Comparison of ENCODE assay signal across 18 mouse cellular contexts in the genomic region with DNA sequence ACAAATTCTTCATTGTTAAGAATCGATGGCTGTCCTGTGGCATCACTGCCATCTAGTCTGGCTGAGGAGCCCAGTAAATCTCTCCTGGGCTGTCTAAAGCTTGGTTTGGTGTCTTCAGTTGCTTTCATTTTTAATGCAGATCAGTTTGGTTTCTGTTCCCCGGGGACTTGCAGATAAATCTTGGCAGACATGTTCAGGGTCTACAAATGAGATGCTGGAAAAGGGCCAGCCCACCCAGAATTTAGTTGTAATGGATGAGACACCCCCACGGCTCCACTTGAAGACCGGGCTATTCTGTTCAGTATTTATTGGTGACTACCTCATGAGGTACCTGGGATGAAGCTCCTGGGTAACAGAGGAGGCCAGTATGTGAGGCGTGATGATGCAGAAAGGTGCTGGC. TPM values are rescaled to one million over a fixed set of nuclear protein-coding genes. Genes with fewer than 3 reads are reported as not detected.
A peak's percentile ranks its signal among the peaks of the same experiment; 100 is the strongest.
DNase-seq lines count a peak whose midpoint lies in the region; ATAC-seq lines count a peak whose summit lies in the region.
"Had no signal": no experiment of that assay in that cellular context is flagged by ENCODE, and none has a peak within 500 bp of the region (broad histone marks: within the 10 kb centered on the region; RNA-seq: fewer than 3 reads in every experiment).

No protein-coding gene starts in this region.

- H3K4me2 ChIP-seq in forebrain, embryonic 16.5 days (ENCODE audit: low read length): peak overlapping the region; percentile 7; the same call in 1 of the 2 replicates
- no peak overlapping the region; the same call in 1 of the 2 replicates for H3K4me2 ChIP-seq in midbrain, embryonic 16.5 days (ENCODE audit: low read length)
- peak overlapping the region; percentile 10; the same call in 1 of the 2 replicates for H3K4me2 ChIP-seq in hindbrain, embryonic 13.5 days
- H3K4me2 ChIP-seq in neural tube, embryonic 13.5 days: peak overlapping the region; percentile 34
- H3K4me2 ChIP-seq: lung, embryonic 15.5 days had no signal

- DNase-seq in forebrain, embryonic 10.5 days (ENCODE audit: extremely low spot score, low spot score): no peak
- DNase-seq in midbrain, embryonic 10.5 days (ENCODE audit: low spot score): no peak
- DNase-seq in layer of hippocampus, postnatal 10 days (ENCODE audit: low spot score in 2 of 2): no peak
- no peak for DNase-seq in urinary bladder, postnatal 10 days (ENCODE audit: low spot score)
- DNase-seq: adrenal gland, adult 2 months; cerebellum, adult 8-10 months; heart, postnatal 36 days; kidney, adult 11 months; layer of hippocampus, adult 9-11 months; right cerebral cortex, postnatal 4 days; thymus, adult 2 months had no signal

- H3K4me3 ChIP-seq in forebrain, embryonic 16.5 days (replicated peaks; ENCODE audit: low read length): no peak overlapping the region
- no peak overlapping the region for H3K4me3 ChIP-seq in forebrain, embryonic 10.5 days
- no peak overlapping the region for H3K4me3 ChIP-seq in midbrain, embryonic 10.5 days
- no peak overlapping the region for H3K4me3 ChIP-seq in midbrain, embryonic 16.5 days (ENCODE audit: low read depth, low read length)
- no peak overlapping the region for H3K4me3 ChIP-seq in hindbrain, embryonic 13.5 days
- no peak overlapping the region for H3K4me3 ChIP-seq in neural tube, embryonic 13.5 days
- H3K4me3 ChIP-seq: heart, embryonic 12.5 days; lung, embryonic 15.5 days had no signal

- 38% methylated on average over 5 of the region's 5 CpGs for WGBS in forebrain, embryonic 16.5 days
- 89% methylated on average over 5 of the region's 5 CpGs for WGBS in forebrain, embryonic 10.5 days
- 71% methylated on average over 5 of the region's 5 CpGs for WGBS in midbrain, embryonic 10.5 days
- 44% methylated on average over 5 of the region's 5 CpGs for WGBS in midbrain, embryonic 16.5 days
- WGBS in hindbrain, embryonic 13.5 days: 43% methylated on average over 5 of the region's 5 CpGs
- WGBS in neural tube, embryonic 13.5 days: 23% methylated on average over 5 of the region's 5 CpGs

- no peak overlapping the region for H3K9ac ChIP-seq in forebrain, embryonic 16.5 days (replicated peaks; ENCODE audit: low read depth, low read length)
- no peak overlapping the region for H3K9ac ChIP-seq in midbrain, embryonic 16.5 days (ENCODE audit: low read depth, low read length)
- H3K9ac ChIP-seq in hindbrain, embryonic 13.5 days: no peak overlapping the region
- peak overlapping the region; percentile 47; the same call in 1 of the 2 replicates for H3K9ac ChIP-seq in neural tube, embryonic 13.5 days
- H3K9ac ChIP-seq: heart, embryonic 12.5 days; lung, embryonic 15.5 days had no signal

- H3K9me3 ChIP-seq in forebrain, embryonic 16.5 days (ENCODE audit: control insufficient read depth, low read length): no peaks in the 10 kb centered on the region
- H3K9me3 ChIP-seq in forebrain, embryonic 10.5 days: no peaks in the 10 kb centered on the region
- H3K9me3 ChIP-seq in midbrain, embryonic 10.5 days (replicated peaks): no peaks in the 10 kb centered on the region
- no peaks in the 10 kb centered on the region for H3K9me3 ChIP-seq in midbrain, embryonic 16.5 days (replicated peaks; ENCODE audit: control insufficient read depth, low read length, poor library complexity, severe bottlenecking)
- H3K9me3 ChIP-seq in hindbrain, embryonic 13.5 days: no peaks in the 10 kb centered on the region
- H3K9me3 ChIP-seq in neural tube, embryonic 13.5 days: no peaks in the 10 kb centered on the region
- H3K9me3 ChIP-seq: G1E; heart, embryonic 12.5 days; lung, embryonic 15.5 days had no signal

- H3K4me1 ChIP-seq in forebrain, embryonic 16.5 days (replicated peaks; ENCODE audit: control insufficient read depth, insufficient read depth, low read length): peaks cover 25% of the 10 kb centered on the region
- peaks cover 62% of the 10 kb centered on the region for H3K4me1 ChIP-seq in forebrain, embryonic 10.5 days
- H3K4me1 ChIP-seq in midbrain, embryonic 10.5 days: peaks cover 73% of the 10 kb centered on the region
- H3K4me1 ChIP-seq in midbrain, embryonic 16.5 days (ENCODE audit: control insufficient read depth, insufficient read depth, low read length): peaks cover 4% of the 10 kb centered on the region; the same call in 1 of the 2 replicates
- H3K4me1 ChIP-seq in hindbrain, embryonic 13.5 days (replicated peaks): peaks cover 55% of the 10 kb centered on the region
- H3K4me1 ChIP-seq in neural tube, embryonic 13.5 days (replicated peaks): peaks cover 72% of the 10 kb centered on the region
- H3K4me1 ChIP-seq: heart, embryonic 12.5 days; lung, embryonic 15.5 days had no signal

- no peaks in the 10 kb centered on the region for H3K36me3 ChIP-seq in forebrain, embryonic 16.5 days (ENCODE audit: control insufficient read depth, insufficient read depth)
- H3K36me3 ChIP-seq in forebrain, embryonic 10.5 days (replicated peaks): no peaks in the 10 kb centered on the region
- no peaks in the 10 kb centered on the region for H3K36me3 ChIP-seq in midbrain, embryonic 10.5 days
- no peaks in the 10 kb centered on the region for H3K36me3 ChIP-seq in midbrain, embryonic 16.5 days (ENCODE audit: control insufficient read depth, insufficient read depth, low read length)
- H3K36me3 ChIP-seq in hindbrain, embryonic 13.5 days: no peaks in the 10 kb centered on the region
- H3K36me3 ChIP-seq in neural tube, embryonic 13.5 days: no peaks in the 10 kb centered on the region
- H3K36me3 ChIP-seq: G1E; heart, embryonic 12.5 days; lung, embryonic 15.5 days had no signal

- no peaks in the 10 kb centered on the region; the same call in 1 of the 2 replicates for H3K27me3 ChIP-seq in forebrain, embryonic 16.5 days (replicated peaks; ENCODE audit: control insufficient read depth, insufficient read depth, low read length)
- peaks cover 41% of the 10 kb centered on the region for H3K27me3 ChIP-seq in forebrain, embryonic 10.5 days (ENCODE audit: poor library complexity, severe bottlenecking)
- H3K27me3 ChIP-seq in midbrain, embryonic 10.5 days (ENCODE audit: low read depth, poor library complexity, severe bottlenecking): peaks cover 4% of the 10 kb centered on the region; the same call in 1 of the 2 replicates
- no peaks in the 10 kb centered on the region for H3K27me3 ChIP-seq in midbrain, embryonic 16.5 days (ENCODE audit: control insufficient read depth, insufficient read depth, low read depth, low read length)
- no peaks in the 10 kb centered on the region for H3K27me3 ChIP-seq in hindbrain, embryonic 13.5 days
- no peaks in the 10 kb centered on the region for H3K27me3 ChIP-seq in neural tube, embryonic 13.5 days
- H3K27me3 ChIP-seq: heart, embryonic 12.5 days; lung, embryonic 15.5 days had no signal

- peak; percentile 18; the same call in 1 of the 2 replicates for ATAC-seq in forebrain, embryonic 16.5 days
- no peak for ATAC-seq in midbrain, embryonic 16.5 days
- ATAC-seq in hindbrain, embryonic 13.5 days (ENCODE audit: low FRiP score): no peak
- 0 out of 2 replicates have a peak, but pooled peaks have one; percentile 37 for ATAC-seq in neural tube, embryonic 13.5 days (ENCODE audit: low read depth)

- H3K27ac ChIP-seq in forebrain, embryonic 16.5 days (ENCODE audit: low read length): no peak overlapping the region
- no peak overlapping the region for H3K27ac ChIP-seq in forebrain, embryonic 10.5 days
- H3K27ac ChIP-seq in midbrain, embryonic 10.5 days (replicated peaks): peak overlapping the region; percentile 68
- H3K27ac ChIP-seq in midbrain, embryonic 16.5 days (ENCODE audit: low read length): no peak overlapping the region
- peak overlapping the region; percentile 56 for H3K27ac ChIP-seq in hindbrain, embryonic 13.5 days
- peak overlapping the region; percentile 84 for H3K27ac ChIP-seq in neural tube, embryonic 13.5 days (replicated peaks)
- H3K27ac ChIP-seq: lung, embryonic 15.5 days had no signal

RNA-seq across cellular contexts. Expression of a gene that starts 47.0 kb away (rescaled TPM):
- polyA plus RNA-seq in forebrain, embryonic 16.5 days (2015; fragmentation: Nextera tagmentation; extraction: Ambion mirVana): 43.1 and 44.1 TPM in 2 replicates
- 25.7 and 27.5 TPM in 2 replicates for polyA plus RNA-seq in forebrain, embryonic 10.5 days (2016; fragmentation: Nextera tagmentation; extraction: Ambion mirVana)
- polyA plus RNA-seq in midbrain, embryonic 10.5 days (2016; fragmentation: Nextera tagmentation; extraction: Ambion mirVana): 27.6 and 33.0 TPM in 2 replicates
- polyA plus RNA-seq in midbrain, embryonic 16.5 days (2015; fragmentation: Nextera tagmentation; extraction: Ambion mirVana): 46.7 TPM in 2 replicates
- polyA plus RNA-seq in hindbrain, embryonic 13.5 days (2015; fragmentation: Nextera tagmentation; extraction: Ambion mirVana): 69.0 and 71.8 TPM in 2 replicates
- 78.0 and 84.2 TPM in 2 replicates for polyA plus RNA-seq in neural tube, embryonic 13.5 days (2015; fragmentation: Nextera tagmentation; extraction: Ambion mirVana)
- 10 to 100 TPM; 43.1 to 49.0 TPM for total RNA-seq in layer of hippocampus, postnatal 10 days (2021)

RNA-seq across cellular contexts. Expression of a gene that starts 58.6 kb away (rescaled TPM):
- 87.7 and 93.3 TPM in 2 replicates for polyA plus RNA-seq in forebrain, embryonic 16.5 days (2015; fragmentation: Nextera tagmentation; extraction: Ambion mirVana)
- polyA plus RNA-seq in forebrain, embryonic 10.5 days (2016; fragmentation: Nextera tagmentation; extraction: Ambion mirVana): 188 and 202 TPM in 2 replicates
- 193 and 198 TPM in 2 replicates for polyA plus RNA-seq in midbrain, embryonic 10.5 days (2016; fragmentation: Nextera tagmentation; extraction: Ambion mirVana)
- polyA plus RNA-seq in midbrain, embryonic 16.5 days (2015; fragmentation: Nextera tagmentation; extraction: Ambion mirVana): 56.2 and 66.3 TPM in 2 replicates
- 108 and 109 TPM in 2 replicates for polyA plus RNA-seq in hindbrain, embryonic 13.5 days (2015; fragmentation: Nextera tagmentation; extraction: Ambion mirVana)
- polyA plus RNA-seq in neural tube, embryonic 13.5 days (2015; fragmentation: Nextera tagmentation; extraction: Ambion mirVana): 91.6 and 95.1 TPM in 2 replicates
- total RNA-seq in layer of hippocampus, postnatal 10 days (2021): 10 to 100 TPM; 56.3 to 61.8 TPM

Comparison
In these comparisons a context has a peak if more than half of its experiments do, and no peak if none do; other contexts are left out.
1. H3K27ac ChIP-seq: peak in midbrain, embryonic 10.5 days (single experiment), hindbrain, embryonic 13.5 days (single experiment) and neural tube, embryonic 13.5 days (single experiment); none in forebrain, embryonic 16.5 days (single experiment), forebrain, embryonic 10.5 days (single experiment) and midbrain, embryonic 16.5 days (single experiment).
2. ATAC-seq: peak in forebrain, embryonic 16.5 days (single experiment) and neural tube, embryonic 13.5 days (single experiment); none in midbrain, embryonic 16.5 days (single experiment) and hindbrain, embryonic 13.5 days (single experiment).